Mouse (Mus musculus) lung, embryonic 16.5 days (tissue): ENCODE results near the gene Itsn1. TPM values are rescaled to one million over a fixed set of nuclear protein-coding genes. Genes with fewer than 3 reads are reported as not detected.

Experiments
- ATAC-seq: fragments of 200-750 bp; cut with Nextera tagmentation; 2 replicates; pipeline ENCODE4 v1.8.0; 2017; ENCODE audit warnings: low read depth, mild to moderate bottlenecking, moderate library complexity
- H3K27ac ChIP-seq: fragments of 300-500 bp; sonication (generic); 2 replicates; pipeline ENCODE4 v1.5.1; 2014; ENCODE audit warnings: mild to moderate bottlenecking, control low read depth, low read length
- H3K27me3 ChIP-seq: fragments of 300-500 bp; sonication (generic); 2 replicates; pipeline ENCODE4 v1.6.1; 2014; ENCODE audit warnings: low read depth, low read length, mixed read lengths; ENCODE audit not compliant: control insufficient read depth, insufficient read depth
- H3K36me3 ChIP-seq: fragments of 300-500 bp; sonication (generic); 2 replicates; pipeline ENCODE4 v1.6.1; 2014; ENCODE audit warnings: low read length; ENCODE audit not compliant: control insufficient read depth, insufficient read depth
- H3K4me1 ChIP-seq: fragments of 300-500 bp; sonication (generic); replicated peaks from 2 replicates; pipeline ENCODE4 v1.6.1; 2014; ENCODE audit warnings: low read length, mixed read lengths; ENCODE audit not compliant: control insufficient read depth, insufficient read depth
- H3K4me2 ChIP-seq: fragments of 300-500 bp; sonication (generic); 2 replicates; pipeline ENCODE4 v1.6.1; 2014; ENCODE audit warnings: low read depth, low read length, control low read depth
- H3K4me3 ChIP-seq: fragments of 300-500 bp; sonication (generic); 2 replicates; pipeline ENCODE4 v1.5.1; 2014; ENCODE audit warnings: mild to moderate bottlenecking, low read length, control low read depth
- H3K9ac ChIP-seq: fragments of 300-500 bp; sonication (generic); 2 replicates; pipeline ENCODE4 v1.6.1; 2014; ENCODE audit warnings: low read length, control low read depth
- H3K9me3 ChIP-seq: fragments of 300-500 bp; sonication (generic); 2 replicates; pipeline ENCODE4 v1.6.1; 2016; ENCODE audit warnings: low read length; ENCODE audit not compliant: control insufficient read depth
- WGBS: fragments of 180-500 bp; shearing (Covaris S2); extraction: QIAGEN DNeasy Blood & Tissue Kit; methylation state at CpG from one replicate; pipeline ENCODE4 v1.1.7; 2014; 5-methylcytosine and 5-hydroxymethylcytosine counted together
- microRNA-seq: library from miRNA; unstranded; fragments of <30 nt; microRNA quantifications from one replicate; pipeline ENCODE4, GENCODE M21; 2016
- polyA plus RNA-seq: library from polyadenylated mRNA; unstranded; fragments of >200 nt; fragmentation: Nextera tagmentation; extraction: Ambion mirVana; gene quantifications from 2 replicates; pipeline ENCODE4 v1.2.1, GENCODE M21; 2015

The Itsn1 gene
- polyA plus RNA-seq, 1 experiment from 2014 or later: 17.8 TPM

- Histone ChIP-seq H3K9ac (no peak overlapping the region), H3K4me2 (no peak overlapping the region), H3K36me3 (no peaks in the 10 kb centered on the region), H3K27me3 (no peaks in the 10 kb centered on the region), H3K4me3 (no peak overlapping the region), H3K27ac (no peak overlapping the region), H3K4me1 (peaks cover 3% of the 10 kb centered on the region; the same call in 1 of the 2 replicates), H3K9me3 (no peaks in the 10 kb centered on the region)
- ATAC-seq: peak; percentile 76; the same call in 1 of the 2 replicates
- WGBS: 12% methylated on average over 9 of the region's 9 CpGs
These were observed 233.3 kb downstream of the Itsn1 start for GRCm38 (mm10) chr16:91962204-91962893.

- no peaks in the 10 kb centered on the region for H3K27me3 ChIP-seq
- 38% methylated on average over 14 of the region's 14 CpGs for WGBS
- H3K36me3 ChIP-seq: no peaks in the 10 kb centered on the region
- no peak for ATAC-seq
- H3K4me2 ChIP-seq: no peak overlapping the region
- H3K27ac ChIP-seq: no peak overlapping the region
- peaks cover 3% of the 10 kb centered on the region; the same call in 1 of the 2 replicates for H3K4me1 ChIP-seq
- H3K4me3 ChIP-seq: no peak overlapping the region
- no peaks in the 10 kb centered on the region for H3K9me3 ChIP-seq
- H3K9ac ChIP-seq: no peak overlapping the region
These were observed 233.9 kb downstream of the Itsn1 start for GRCm38 (mm10) chr16:91962894-91963555.

- no peak overlapping the region for H3K4me2 ChIP-seq
- H3K27ac ChIP-seq: no peak overlapping the region
- no peak for ATAC-seq
- no peak overlapping the region for H3K4me3 ChIP-seq
- no peak overlapping the region for H3K9ac ChIP-seq
- 86% methylated on average over 3 of the region's 3 CpGs for WGBS
- no peaks in the 10 kb centered on the region for H3K27me3 ChIP-seq
- H3K36me3 ChIP-seq: no peaks in the 10 kb centered on the region
- no peaks in the 10 kb centered on the region for H3K9me3 ChIP-seq
- peaks cover 3% of the 10 kb centered on the region; the same call in 1 of the 2 replicates for H3K4me1 ChIP-seq
These were observed 234.4 kb downstream of the Itsn1 start for GRCm38 (mm10) chr16:91963556-91963900.

- Histone ChIP-seq H3K27ac (no peak overlapping the region), H3K9me3 (no peaks in the 10 kb centered on the region), H3K4me1 (peaks cover 3% of the 10 kb centered on the region; the same call in 1 of the 2 replicates), H3K36me3 (no peaks in the 10 kb centered on the region), H3K27me3 (no peaks in the 10 kb centered on the region), H3K9ac (no peak overlapping the region), H3K4me2 (no peak overlapping the region), H3K4me3 (no peak overlapping the region)
- WGBS: 76% methylated on average over 13 of the region's 13 CpGs
- ATAC-seq: no peak
These were observed 235.5 kb downstream of the Itsn1 start for GRCm38 (mm10) chr16:91964308-91965178.

GRCm38 (mm10) chr16:91968725-91969124, 239.6 kb downstream of the Itsn1 start:
- WGBS: 71% methylated on average over 10 of the region's 10 CpGs
- ATAC-seq: no peak

GRCm38 (mm10) chr16:91969516-91970031, 240.5 kb downstream of the Itsn1 start:
- peaks cover 13% of the 10 kb centered on the region; the same call in 1 of the 2 replicates for H3K4me1 ChIP-seq
- H3K27ac ChIP-seq: peak overlapping the region; percentile 59
- H3K4me2 ChIP-seq: no peak overlapping the region
- peak; percentile 57 for ATAC-seq
- no peaks in the 10 kb centered on the region for H3K9me3 ChIP-seq
- no peak overlapping the region for H3K4me3 ChIP-seq
- H3K27me3 ChIP-seq: no peaks in the 10 kb centered on the region
- H3K36me3 ChIP-seq: no peaks in the 10 kb centered on the region
- WGBS: 43% methylated on average over 10 of the region's 10 CpGs
- no peak overlapping the region for H3K9ac ChIP-seq

More at GRCm38 (mm10) chr16:91968725-91969124, 239.6 kb downstream of the Itsn1 start:
- Histone ChIP-seq H3K9me3 (no peaks in the 10 kb centered on the region), H3K36me3 (no peaks in the 10 kb centered on the region), H3K27me3 (no peaks in the 10 kb centered on the region), H3K4me1 (peaks cover 13% of the 10 kb centered on the region; the same call in 1 of the 2 replicates), H3K9ac (no peak overlapping the region), H3K27ac (no peak overlapping the region), H3K4me2 (no peak overlapping the region), H3K4me3 (no peak overlapping the region)

Small RNA genes lying within 50 kb of the gene (microRNA-seq; reads per million reads assigned to microRNA genes)
- gene Gm27773: not detected

Other genes starting within 250 kb of the Itsn1 start
- 65.0 and 69.3 TPM in 2 replicates for gene Ifnar1, start 244.0 kb upstream of the Itsn1 start, polyA plus RNA-seq
- gene Ifngr2, start 182.2 kb upstream of the Itsn1 start, polyA plus RNA-seq: 53.7 and 54.1 TPM in 2 replicates
- gene Tmem50b, start 131.5 kb upstream of the Itsn1 start, polyA plus RNA-seq: 55.4 and 59.1 TPM in 2 replicates
- gene Dnajc28, start 110.3 kb upstream of the Itsn1 start, polyA plus RNA-seq: 2.2 and 2.9 TPM in 2 replicates
- 92.7 and 98.9 TPM in 2 replicates for gene Gart, start 82.3 kb upstream of the Itsn1 start, polyA plus RNA-seq
- 113 and 118 TPM in 2 replicates for gene Son, start 81.8 kb upstream of the Itsn1 start, polyA plus RNA-seq
- 20.8 and 22.2 TPM in 2 replicates for gene Donson, start 40.5 kb upstream of the Itsn1 start, polyA plus RNA-seq
- 74.2 and 75.1 TPM in 2 replicates for gene Cryzl1, start 306 bp upstream of the Itsn1 start, polyA plus RNA-seq